Mouse (Mus musculus) ES-Bruce4 (cell line): ENCODE results near the gene Rab11fip3.

Source experiments
- CTCF ChIP-seq: IDR thresholded peaks from one replicate; pipeline ENCODE4 v1.8.1; 2011; ENCODE audit warnings: low read depth, low read length
- EP300 ChIP-seq: IDR thresholded peaks from 2 replicates; pipeline ENCODE4 v1.6.1; 2011; ENCODE audit warnings: low read depth, low read length; ENCODE audit not compliant: insufficient read depth
- POLR2A ChIP-seq: IDR thresholded peaks from one replicate; pipeline ENCODE4 v1.8.1; 2011; ENCODE audit warnings: low read length; ENCODE audit not compliant: insufficient read depth

DNA sequence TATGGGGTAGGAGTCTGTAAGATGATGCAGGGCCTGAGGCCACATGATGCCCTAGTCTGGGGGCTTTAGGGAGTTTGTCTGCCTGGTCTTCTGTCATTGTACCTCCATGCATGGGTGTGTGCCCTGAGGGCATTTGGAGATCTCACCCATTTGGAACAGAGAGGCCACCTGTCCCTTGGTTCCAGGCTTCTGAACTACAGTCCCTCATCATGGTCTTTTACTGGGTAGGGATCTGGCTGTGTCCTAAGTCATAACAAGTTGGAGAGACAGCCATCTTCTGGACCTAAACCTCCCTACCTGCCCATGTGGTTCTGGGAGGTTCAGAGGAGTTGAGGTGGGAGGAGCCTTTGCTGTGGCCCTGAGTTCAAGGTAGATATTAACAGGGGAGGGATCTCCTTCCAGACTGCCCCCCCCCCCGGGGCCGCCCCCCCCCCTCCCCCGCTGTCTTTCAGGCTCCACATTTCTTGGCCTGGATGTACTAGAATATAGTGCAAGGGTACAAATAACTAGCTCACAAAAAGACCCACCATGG lies 46.7 kb upstream of the Rab11fip3 start:
- TF ChIP-seq POLR2A, result no peak
- no peak for TF ChIP-seq EP300
- TF ChIP-seq CTCF, result no peak
